Mouse (Mus musculus): ENCODE data around the gene Lpar5.
A peak's percentile ranks its signal among the peaks of the same experiment; 100 is the strongest.

The Lpar5 gene

GRCm38 (mm10) chr6:125129710-125130402 lies 62.1 kb downstream of the Lpar5 start:
- no peak for DNase-seq

GRCm38 (mm10) chr6:125131302-125132156 lies 63.8 kb downstream of the Lpar5 start, which contains the start of gene Nop2:
TSS of gene Nop2 (plus strand) at chr6:125131909.
- peak; percentile 83 to 87 for DNase-seq
